Mouse (Mus musculus): Measurements from ENCODE around the gene Hoxc5.

Hoxc5 gene

DNA sequence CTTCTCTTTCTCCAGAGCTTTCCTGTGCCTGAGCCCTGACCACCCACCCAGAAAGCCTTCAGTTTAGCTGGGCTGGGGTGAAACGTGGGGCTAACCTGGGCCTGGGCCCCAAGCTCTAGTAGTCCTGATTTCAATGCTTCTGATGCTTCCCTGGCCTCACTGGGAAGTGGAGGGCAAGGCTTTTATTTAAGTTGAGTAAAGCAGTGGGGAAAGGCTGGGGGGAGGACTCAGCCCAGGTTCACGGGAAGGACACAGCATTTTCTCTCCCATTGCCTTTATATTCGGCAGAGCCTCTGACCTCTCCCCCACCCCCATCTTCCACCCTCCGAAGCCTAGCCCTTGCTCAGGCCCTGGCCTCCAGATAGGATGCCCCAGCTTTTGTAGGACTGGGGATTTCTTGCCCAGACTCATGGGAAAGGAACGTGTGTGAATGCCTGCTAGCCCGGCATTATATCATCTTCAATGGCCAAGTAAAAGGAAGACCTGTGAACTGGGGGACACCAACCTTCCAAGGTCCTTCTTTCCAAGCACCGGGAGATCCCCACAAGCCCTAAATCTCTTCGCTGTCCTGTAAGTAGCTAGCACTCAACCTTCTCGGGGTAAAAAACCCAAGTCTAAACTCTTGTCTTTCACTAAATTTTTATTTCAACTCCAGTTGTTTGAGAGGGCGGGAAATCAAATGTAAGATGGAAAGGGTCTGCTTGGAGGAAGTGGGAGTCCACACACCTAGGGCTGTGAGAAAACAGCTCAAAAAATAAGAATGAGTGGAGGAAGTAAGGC lies 71.6 kb downstream of the Hoxc5 start:
- no peak for DNase-seq (ENCODE audit: low spot score)

DNA sequence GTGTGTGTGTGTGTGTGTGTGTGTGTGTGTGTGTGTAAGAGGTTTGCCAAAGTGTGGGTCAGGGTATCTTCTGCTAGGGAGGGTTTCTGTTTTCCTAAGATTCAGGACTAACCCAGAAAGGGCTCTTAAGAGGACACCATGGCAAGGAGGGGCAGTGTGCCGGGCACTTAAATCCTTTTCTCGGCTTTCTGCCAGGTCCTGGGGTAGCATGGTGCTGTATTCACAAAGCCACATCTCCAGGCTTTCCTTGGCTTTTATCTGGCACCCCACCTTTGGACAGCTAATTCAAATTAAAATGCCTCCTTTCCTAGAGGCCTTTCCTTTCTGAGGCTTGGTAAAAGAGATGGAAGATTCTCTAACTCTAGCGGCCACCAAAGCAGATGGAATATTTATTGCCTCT lies 72.4 kb downstream of the Hoxc5 start:
- DNase-seq (ENCODE audit: low spot score): no peak

DNA sequence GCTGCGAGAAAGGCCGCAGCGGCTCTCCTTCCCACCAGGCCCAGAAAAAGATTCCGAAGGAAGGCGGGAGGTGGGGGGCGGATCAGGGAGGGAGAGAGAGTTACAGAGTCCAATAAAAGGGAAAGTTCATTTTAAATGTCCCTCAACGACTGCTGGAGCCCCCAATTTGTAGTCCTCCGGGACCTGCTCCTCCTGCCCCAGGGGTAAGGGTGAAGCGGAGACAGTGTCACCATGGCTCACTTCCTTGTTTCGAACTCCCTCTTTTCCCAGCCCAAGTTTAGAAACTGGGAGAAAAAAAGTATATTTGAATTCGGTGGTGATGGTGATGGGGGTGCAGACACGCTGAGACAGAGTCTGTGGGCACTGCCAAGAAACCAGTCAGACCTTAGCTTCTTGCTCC lies 73.4 kb downstream of the Hoxc5 start:
- DNase-seq (ENCODE audit: low spot score): no peak

DNA sequence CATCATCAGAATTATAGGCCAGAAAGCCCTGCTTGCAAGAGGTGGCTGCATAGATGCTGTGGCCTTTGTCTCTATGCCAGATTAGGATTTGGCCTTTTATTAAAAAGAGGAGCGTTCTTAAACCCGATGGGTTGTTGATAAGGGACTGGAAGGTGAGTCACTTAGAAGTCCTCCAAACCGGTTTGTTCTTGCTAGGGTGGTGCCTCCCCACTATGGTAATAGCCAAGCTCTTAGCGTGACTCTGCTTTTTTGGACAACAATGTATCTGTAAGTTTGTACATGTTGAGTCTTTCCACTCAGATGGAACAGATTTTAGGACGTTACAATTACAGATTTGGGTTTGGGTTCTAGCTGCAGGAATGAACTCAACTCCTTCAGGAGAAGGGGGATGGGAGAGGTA lies 74.4 kb downstream of the Hoxc5 start:
- DNase-seq (ENCODE audit: low spot score): no peak

DNA sequence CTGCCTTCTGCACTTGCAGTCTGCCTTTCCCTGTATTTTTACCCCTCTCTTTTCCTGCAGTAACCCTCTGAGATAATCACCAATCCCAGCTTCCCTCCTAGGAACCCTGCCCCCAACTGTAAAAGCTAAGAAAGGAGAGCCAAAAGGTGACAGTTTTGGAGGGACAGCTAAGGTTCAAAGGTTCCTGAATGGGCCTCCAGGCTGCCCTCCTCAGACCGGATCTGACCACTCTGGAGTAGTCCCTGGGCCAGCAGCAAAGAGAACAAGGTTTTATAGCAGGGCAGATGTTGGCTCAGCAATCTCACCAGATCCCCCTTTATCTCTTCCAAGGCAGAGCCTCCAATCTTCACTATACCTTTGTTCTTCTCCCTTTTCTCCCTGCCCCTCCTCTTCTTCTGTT lies 75.0 kb downstream of the Hoxc5 start:
- no peak for DNase-seq (ENCODE audit: low spot score)

DNA sequence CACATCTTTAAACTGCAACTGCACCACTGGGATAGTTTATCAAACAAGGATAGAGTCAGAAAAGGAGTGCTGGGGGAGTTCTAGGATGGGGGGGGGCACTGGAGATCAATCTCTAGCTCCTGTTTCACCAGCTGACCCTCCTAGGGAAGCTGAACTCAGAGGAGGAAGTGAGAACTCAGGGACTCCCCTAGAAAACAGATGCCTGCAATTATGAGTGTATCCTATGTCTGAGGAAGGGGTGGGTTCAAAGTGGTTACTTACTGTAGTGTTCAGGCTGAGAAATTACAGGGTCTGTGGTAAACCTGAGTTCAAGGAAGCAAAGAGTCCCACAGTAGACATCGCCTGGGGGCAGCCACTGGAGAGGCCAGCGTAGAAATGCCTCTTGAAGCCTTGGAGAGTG lies 84.4 kb downstream of the Hoxc5 start:
- no peak for DNase-seq (ENCODE audit: low spot score)

DNA sequence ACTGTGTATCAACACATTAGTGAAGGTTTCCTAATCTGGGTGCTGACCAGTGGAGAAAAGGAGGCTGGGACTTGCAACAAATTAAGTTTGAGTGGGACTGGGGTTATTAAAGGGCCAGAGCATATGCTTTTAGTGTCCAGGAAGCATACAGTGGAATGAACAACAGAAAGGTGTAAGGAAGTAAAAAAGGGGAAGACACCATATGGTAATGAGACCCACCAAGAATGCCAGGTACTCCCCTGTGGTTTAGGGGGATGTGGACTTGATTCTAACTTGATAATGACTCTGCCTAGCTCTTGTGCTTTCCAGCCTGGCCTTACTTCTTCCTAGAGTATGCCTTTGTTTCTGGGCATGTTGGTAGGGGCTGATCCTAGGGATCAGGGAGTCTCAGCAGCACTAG lies 86.0 kb downstream of the Hoxc5 start:
- no peak for DNase-seq (ENCODE audit: low spot score)

DNA sequence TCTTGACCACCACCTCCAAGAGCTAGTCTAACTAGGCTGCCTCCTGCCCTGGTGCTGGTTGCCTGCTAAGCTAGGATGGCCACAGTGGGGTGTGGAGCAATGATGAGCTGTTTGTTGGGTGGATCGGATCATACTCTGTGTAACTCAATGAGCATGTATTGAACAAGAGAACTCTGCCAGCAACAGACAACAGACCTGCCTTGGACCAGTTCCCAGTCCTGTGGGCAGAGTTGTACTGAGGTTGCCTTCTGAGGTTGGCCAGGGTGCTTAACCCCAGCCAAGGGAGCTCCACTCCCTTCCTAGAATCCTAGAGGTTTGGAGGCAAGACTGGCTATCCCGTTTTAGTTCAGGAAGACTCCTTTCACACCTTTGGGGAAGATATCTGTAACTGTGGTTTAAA lies 89.2 kb downstream of the Hoxc5 start:
- no peak for DNase-seq (ENCODE audit: low spot score)

DNA sequence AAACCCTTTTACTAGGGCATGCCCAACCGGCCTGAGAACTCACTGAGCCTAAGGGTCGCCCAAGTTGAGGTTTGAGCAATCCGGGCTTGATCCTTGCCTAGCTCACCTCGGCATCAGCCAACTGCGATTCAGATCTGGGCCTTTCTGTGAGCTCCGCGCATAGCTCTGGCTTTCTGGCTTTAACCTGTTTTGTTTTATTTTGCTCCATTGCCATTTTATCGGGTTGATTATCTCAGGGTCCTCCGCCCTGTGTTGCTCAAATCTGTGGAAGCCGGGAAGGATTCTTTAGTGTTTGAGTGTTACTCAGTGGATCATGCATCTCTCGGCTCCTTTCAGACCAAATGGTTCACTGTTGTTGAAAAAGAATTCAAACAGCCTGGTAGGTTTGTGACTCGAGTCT lies 91.5 kb downstream of the Hoxc5 start:
- DNase-seq (ENCODE audit: low spot score): no peak

DNA sequence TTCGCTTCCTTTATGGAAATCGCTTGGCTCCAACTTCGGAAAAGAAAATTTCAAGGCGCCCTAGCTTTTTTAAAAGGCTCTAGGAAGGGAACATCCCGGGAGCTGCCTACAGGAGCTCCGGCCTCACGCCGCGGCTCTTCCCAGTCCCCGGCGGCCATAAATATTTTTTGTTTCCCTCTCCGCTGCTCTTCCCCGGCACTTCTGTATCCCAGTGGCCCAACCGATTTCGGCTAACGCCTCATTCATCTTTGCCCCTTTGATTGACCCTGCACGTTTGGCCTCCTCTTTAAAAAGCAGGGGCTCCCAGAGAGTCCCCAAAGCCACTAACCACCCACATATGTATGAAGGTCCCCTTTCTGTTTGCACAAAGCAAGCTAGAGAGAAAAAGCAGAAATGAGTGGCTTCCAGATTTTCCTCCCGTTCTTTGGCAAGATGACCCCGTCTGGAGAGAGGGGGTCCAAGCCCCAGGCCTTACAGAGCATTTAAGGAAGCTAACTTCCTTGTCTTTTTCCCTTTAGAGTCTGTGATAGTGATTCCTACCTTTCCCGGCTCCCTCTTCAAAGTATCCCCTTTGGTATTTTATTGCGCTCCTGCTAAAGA lies 92.2 kb downstream of the Hoxc5 start:
- DNase-seq (ENCODE audit: low spot score): no peak

DNA sequence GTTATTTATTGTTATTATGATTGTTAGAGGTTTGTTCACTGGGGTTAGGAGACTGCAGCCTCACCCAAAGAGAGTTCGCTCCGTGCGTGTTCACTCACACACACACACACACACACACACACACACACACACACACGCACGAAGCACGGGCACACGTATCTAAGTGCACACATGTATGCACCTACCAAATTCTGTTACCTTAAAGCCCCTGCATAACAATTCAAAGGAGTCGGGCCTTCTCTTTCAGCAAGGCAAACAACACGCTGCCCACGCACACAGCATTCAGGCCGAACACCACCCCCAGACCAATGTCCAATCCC lies 92.7 kb downstream of the Hoxc5 start:
- no peak for DNase-seq (ENCODE audit: low spot score)

DNA sequence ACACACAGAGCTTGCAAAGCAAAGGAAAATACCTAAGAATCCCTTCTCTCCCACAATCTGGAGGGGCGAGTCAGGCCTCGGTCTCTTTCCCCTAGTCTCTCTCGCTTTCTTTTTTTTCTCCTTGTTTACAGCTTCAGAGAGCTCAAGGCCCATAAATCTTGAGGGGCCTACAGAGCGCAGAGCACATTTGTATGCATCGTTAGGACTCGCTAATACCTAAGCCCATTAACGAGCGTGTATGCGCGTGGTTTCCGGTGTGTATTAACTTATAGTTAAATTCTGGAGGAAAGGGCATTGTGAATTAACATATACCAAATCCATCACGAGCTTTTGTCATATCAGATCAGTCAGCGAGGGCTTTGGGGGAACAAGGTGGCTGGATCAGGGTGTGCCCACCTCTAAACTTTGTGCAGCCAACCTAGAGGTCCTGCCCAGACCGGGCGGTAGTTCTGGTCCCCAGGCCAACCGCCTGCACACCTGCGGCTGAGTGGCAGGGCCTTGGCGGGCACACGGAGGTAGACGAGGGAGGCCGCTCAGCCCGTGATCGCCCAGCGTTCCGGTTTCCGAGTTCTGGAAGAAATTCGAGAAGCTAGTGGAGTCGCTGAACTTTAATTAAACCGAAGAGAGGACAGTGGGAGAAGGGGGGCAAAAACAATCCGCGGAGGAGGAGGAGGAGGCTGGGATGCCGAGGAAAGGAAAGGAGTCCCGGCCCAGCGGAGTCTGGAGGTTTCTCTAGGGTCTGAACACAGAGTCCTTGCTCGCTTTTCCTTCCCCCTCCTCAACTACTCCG lies 93.3 kb downstream of the Hoxc5 start:
- no peak for DNase-seq (ENCODE audit: low spot score)

DNA sequence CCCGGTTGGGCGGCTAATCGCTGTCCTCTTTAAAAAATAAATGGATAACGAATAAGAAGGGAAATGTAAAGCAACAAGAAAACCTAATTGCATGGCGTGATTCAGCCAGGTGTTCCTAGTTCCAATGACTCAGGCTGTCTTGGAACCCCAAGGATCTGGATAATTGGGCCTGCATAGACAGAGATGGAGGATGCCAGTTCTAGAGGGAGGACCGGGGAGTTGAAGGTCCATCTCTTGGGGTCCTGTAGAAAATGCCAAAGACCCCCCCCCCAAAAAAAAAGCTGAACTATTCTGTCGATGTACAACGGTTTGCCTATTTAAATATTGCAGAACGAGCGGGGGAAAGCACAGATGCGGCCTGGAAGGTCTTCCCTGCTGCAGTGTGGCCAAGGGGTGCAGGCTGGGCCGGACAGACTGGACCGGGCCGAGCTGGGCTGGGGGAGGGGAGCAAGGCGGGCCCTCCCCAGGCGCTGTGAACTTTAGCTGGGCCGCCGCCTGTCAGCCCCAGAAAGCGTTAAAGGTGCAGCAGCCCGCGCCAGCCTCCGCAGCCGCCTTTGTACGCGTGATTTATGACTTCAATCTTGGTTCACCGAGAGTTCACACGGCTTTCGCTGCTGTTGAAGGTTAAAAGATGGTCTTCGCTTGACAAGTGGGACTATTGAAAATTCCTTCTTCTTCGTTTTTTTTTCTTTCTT lies 94.0 kb downstream of the Hoxc5 start:
- DNase-seq (ENCODE audit: low spot score): no peak

DNA sequence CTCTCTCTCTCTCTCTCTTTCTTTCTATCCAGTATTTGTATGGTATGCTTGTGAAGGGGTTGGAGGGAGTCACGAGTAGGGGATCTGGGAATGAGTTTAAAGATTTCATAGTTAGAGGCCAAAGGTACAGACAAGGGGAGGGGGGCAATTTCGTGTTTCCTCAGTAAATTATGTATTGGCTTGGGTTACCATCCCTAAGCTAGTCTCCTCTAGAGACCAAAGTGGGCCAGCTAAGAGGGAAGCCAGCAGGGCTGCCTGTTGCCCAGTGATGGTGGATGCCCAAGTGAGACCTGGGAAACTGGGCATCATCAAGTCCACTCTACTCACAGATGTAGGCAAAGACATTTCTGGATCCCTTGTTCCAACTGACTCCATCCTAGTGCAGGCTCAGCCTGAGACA lies 94.7 kb downstream of the Hoxc5 start:
- no peak for DNase-seq (ENCODE audit: low spot score)

DNA sequence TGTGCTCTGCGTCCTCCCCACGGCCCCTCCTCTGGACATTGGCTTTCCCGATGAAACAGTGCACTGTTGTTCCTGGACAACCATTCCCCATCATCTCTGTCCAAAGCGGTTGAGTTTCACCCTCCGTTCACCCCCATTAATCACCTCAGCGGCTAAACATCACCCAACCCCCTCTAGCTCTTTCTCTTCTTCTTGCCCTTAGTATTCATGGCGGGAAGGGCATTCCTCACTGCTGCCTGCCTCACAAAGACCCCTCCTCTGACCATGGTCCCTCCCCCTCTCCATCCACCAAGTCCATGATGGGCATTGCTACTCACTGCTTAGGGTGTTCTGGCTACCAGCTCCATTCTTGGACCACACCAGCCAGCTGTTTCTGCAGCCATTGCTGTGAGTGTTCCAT lies 98.4 kb downstream of the Hoxc5 start:
- DNase-seq (ENCODE audit: low spot score): no peak

All from lung, postnatal 25 days (tissue).